Mouse (Mus musculus) heart, embryonic 14.5 days (tissue): ENCODE results near the gene Polr3a. TPM values are rescaled to one million over a fixed set of nuclear protein-coding genes. Genes with fewer than 3 reads are reported as not detected.

ENCODE experiments used
- ATAC-seq: fragments of 200-750 bp; cut with Nextera tagmentation; 2 replicates; pipeline ENCODE4 v1.8.0; 2017; ENCODE audit warnings: low read depth, moderate TSS enrichment; ENCODE audit not compliant: insufficient number of reproducible peaks, insufficient read depth, low FRiP score
- H3K27ac ChIP-seq, 2 experiments: fragments of 200-500 bp in 1 of 2; fragments of 300-500 bp in 1 of 2; sonication (generic) in 1 of 2; replicated peaks in 1 of 2; 2 replicates each; pipeline ENCODE4 v1.5.1; 2012 to 2014; ENCODE audit warnings: low read depth in 2 of 2, low read length in 2 of 2, control low read depth in 1 of 2, mild to moderate bottlenecking in 1 of 2, mixed read lengths in 1 of 2; ENCODE audit not compliant: control insufficient read depth in 1 of 2, insufficient read depth in 1 of 2
- H3K27me3 ChIP-seq: fragments of 300-500 bp; sonication (generic); 2 replicates; pipeline ENCODE4 v1.6.1; 2014; ENCODE audit warnings: mild to moderate bottlenecking, low read length, control low read depth; ENCODE audit not compliant: control insufficient read depth, insufficient read depth
- H3K36me3 ChIP-seq: fragments of 300-500 bp; sonication (generic); 2 replicates; pipeline ENCODE4 v1.6.1; 2014; ENCODE audit warnings: mild to moderate bottlenecking, control low read depth, low read length, mixed read lengths; ENCODE audit not compliant: control insufficient read depth, insufficient read depth
- H3K4me1 ChIP-seq, 2 experiments: fragments of 200-500 bp in 1 of 2; fragments of 300-500 bp in 1 of 2; sonication (generic) in 1 of 2; 2 replicates each; pipeline ENCODE4 v1.6.1; 2012 to 2014; ENCODE audit warnings: low read length in 2 of 2, control low read depth in 1 of 2, mixed read lengths in 1 of 2; ENCODE audit not compliant: control insufficient read depth in 2 of 2, insufficient read depth in 2 of 2
- H3K4me2 ChIP-seq: fragments of 300-500 bp; sonication (generic); 2 replicates; pipeline ENCODE4 v1.6.1; 2014; ENCODE audit warnings: mild to moderate bottlenecking, low read length
- H3K4me3 ChIP-seq, 2 experiments: fragments of 200-500 bp in 1 of 2; fragments of 300-500 bp in 1 of 2; sonication (generic) in 1 of 2; 2 replicates each; pipeline ENCODE4 v1.5.1; 2012 to 2014; ENCODE audit warnings: low read length in 2 of 2, mild to moderate bottlenecking in 2 of 2, control low read depth in 1 of 2, low read depth in 1 of 2, moderate library complexity in 1 of 2; ENCODE audit not compliant: control insufficient read depth in 1 of 2, insufficient read depth in 1 of 2
- H3K9ac ChIP-seq: fragments of 300-500 bp; sonication (generic); 2 replicates; pipeline ENCODE4 v1.6.1; 2014; ENCODE audit warnings: mild to moderate bottlenecking, low read length
- H3K9me3 ChIP-seq: fragments of 300-500 bp; sonication (generic); 2 replicates; pipeline ENCODE4 v1.6.1; 2016; ENCODE audit warnings: low read length, control low read depth; ENCODE audit not compliant: control insufficient read depth
- WGBS: fragments of 180-500 bp; shearing (Covaris S2); extraction: QIAGEN DNeasy Blood & Tissue Kit; methylation state at CpG from one replicate; pipeline ENCODE4 v1.1.7; 2014; 5-methylcytosine and 5-hydroxymethylcytosine counted together
- polyA plus RNA-seq: library from polyadenylated mRNA; unstranded; fragments of >200 nt; fragmentation: Nextera tagmentation; extraction: Ambion mirVana; gene quantifications from 2 replicates; pipeline ENCODE4 v1.2.1, GENCODE M21; 2014

Gene Polr3a
- polyA plus RNA-seq, 1 experiment from 2014 or later: 13.3 TPM

DNA sequence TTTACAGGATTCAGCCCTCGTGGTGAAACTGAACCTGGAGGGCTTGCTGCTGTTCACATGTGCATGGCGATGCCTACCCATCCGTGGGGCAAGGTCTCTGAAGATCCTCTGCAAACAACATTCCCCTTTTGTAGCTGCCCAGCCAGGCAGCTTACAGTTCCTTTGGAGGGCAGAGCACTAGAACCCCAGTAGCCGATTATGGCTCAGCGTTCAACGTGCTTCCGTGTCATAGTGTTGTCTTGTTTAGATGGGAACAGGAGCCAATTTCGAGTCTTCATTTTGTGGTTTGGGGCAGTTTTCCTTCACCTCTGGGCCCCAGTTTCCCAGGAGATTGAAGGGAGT, 14.0 kb upstream of the Polr3a start:
- H3K4me1 ChIP-seq: peaks cover 0 to 5% of the 10 kb centered on the region in 2 experiments; a peak in 2 of 4 replicates
- H3K9ac ChIP-seq: peak overlapping the region; percentile 18
- peak overlapping the region; percentile 3 to 42; a peak in 2 of 4 replicates for H3K27ac ChIP-seq
- ATAC-seq: no peak
- 12% methylated on average over 8 of the region's 8 CpGs for WGBS
- H3K27me3 ChIP-seq: no peaks in the 10 kb centered on the region
- no peaks in the 10 kb centered on the region for H3K9me3 ChIP-seq
- H3K36me3 ChIP-seq: peaks cover 38% of the 10 kb centered on the region
- peak overlapping the region; percentile 45 for H3K4me2 ChIP-seq
- peak overlapping the region; percentile 2 to 36; a peak in 2 of 4 replicates for H3K4me3 ChIP-seq

DNA sequence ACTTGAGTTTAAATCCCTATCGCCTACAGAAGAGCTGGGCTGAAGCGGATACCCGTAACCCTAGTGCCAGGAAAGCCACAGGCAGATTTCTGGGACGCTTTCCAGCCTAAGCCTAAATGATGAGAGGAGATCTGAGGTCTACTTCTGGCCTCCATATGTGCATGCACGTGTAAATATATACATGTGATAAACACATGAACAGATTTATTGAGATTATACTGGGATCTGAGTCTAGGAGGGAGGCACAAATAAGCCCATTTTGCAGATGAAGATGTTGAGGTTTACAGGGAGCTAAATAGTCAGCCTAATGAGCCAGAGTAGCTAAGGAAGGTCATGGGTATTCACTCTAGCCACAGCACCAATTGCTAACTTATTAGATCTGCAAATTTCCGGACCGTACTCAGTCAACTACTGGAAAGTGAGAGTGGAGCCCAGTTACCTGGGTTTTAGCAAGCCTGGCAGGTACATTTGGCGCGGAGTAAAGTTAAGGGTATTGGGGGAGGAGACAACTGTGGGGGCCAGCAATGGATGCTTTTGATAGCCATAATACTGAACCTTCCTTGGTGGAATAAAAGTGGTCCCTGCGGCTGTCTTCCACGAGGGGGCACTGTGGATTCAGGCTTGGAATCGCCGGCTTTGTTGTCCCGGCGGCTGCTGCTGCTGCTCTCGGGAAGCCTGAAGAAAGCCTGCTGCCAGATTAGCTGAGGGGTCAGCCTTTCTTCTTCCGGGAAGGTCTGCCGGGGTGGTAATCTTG, 13.4 kb upstream of the Polr3a start:
- Histone ChIP-seq H3K9ac (peak overlapping the region; percentile 18), H3K9me3 (no peaks in the 10 kb centered on the region), H3K4me3 (peak overlapping the region; percentile 2 to 36; a peak in 2 of 4 replicates), H3K27me3 (no peaks in the 10 kb centered on the region), H3K36me3 (peaks cover 43% of the 10 kb centered on the region), H3K4me1 (peaks cover 0 to 5% of the 10 kb centered on the region in 2 experiments; a peak in 2 of 4 replicates), H3K4me2 (peak overlapping the region; percentile 45), H3K27ac (peak overlapping the region; percentile 3 to 42; a peak in 2 of 4 replicates)
- WGBS: 19% methylated on average over 18 of the region's 18 CpGs
- peak; percentile 22; the same call in 1 of the 2 replicates for ATAC-seq

- 31% methylated on average over 9 of the region's 9 CpGs for WGBS
- Histone ChIP-seq H3K36me3 (peaks cover 51% of the 10 kb centered on the region), H3K27ac (no peak overlapping the region), H3K9me3 (no peaks in the 10 kb centered on the region), H3K27me3 (no peaks in the 10 kb centered on the region), H3K4me1 (peaks cover 3 to 5% of the 10 kb centered on the region in 2 experiments; a peak in 3 of 4 replicates), H3K4me3 (no peak overlapping the region), H3K9ac (no peak overlapping the region), H3K4me2 (no peak overlapping the region)
- no peak for ATAC-seq
These were observed 12.6 kb upstream of the Polr3a start for GRCm38 (mm10) chr14:24499478-24499877.

DNA sequence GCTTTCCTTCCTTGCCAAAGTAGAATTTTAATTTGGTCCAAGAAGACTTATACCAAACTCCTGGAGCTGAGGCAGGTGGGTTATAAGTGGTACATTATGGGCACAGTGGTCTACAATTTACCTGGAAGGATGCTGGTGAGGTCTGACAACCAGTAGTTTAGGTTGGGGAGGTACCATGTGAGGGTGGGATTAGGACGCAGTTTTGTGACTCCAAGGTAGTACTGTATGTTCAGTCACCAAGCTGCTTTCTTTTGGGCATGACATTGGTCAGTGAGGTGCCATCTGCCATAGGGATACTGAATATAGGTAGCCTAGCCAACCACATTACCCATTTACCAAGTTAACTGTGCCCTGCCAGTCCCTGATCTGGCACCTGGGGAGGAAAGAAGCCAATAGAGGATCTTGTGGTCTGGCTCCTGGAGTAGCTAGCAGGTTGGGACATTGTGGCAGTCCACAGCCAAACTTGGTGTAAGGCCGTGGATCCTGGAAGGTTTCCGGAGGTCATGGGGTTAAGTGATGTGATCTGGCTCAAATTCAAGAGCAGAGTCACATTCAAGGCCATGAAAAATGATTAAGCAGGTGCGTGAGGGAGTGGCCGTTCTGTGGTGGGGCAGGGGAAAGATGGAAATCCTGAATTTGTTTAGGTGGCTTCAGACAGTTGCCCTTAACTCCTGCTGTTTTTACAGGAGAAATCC, 11.8 kb upstream of the Polr3a start:
- WGBS: 62% methylated on average over 5 of the region's 5 CpGs
- Histone ChIP-seq H3K27ac (no peak overlapping the region), H3K36me3 (peaks cover 59% of the 10 kb centered on the region), H3K4me1 (peaks cover 5 to 7% of the 10 kb centered on the region in 2 experiments), H3K4me3 (no peak overlapping the region), H3K9ac (no peak overlapping the region), H3K4me2 (no peak overlapping the region), H3K9me3 (no peaks in the 10 kb centered on the region), H3K27me3 (no peaks in the 10 kb centered on the region)
- no peak for ATAC-seq

- 82% methylated on average over 1 of the region's 1 CpGs for WGBS
- Histone ChIP-seq H3K27ac (no peak overlapping the region), H3K4me2 (no peak overlapping the region), H3K9me3 (no peaks in the 10 kb centered on the region), H3K4me3 (no peak overlapping the region), H3K27me3 (no peaks in the 10 kb centered on the region), H3K9ac (no peak overlapping the region), H3K36me3 (peaks cover 71% of the 10 kb centered on the region), H3K4me1 (peaks cover 5 to 17% of the 10 kb centered on the region in 2 experiments)
- no peak for ATAC-seq
These were observed 10.6 kb upstream of the Polr3a start for GRCm38 (mm10) chr14:24497443-24497842.

- Histone ChIP-seq H3K27me3 (no peaks in the 10 kb centered on the region), H3K36me3 (peaks cover 81% of the 10 kb centered on the region), H3K27ac (no peak overlapping the region), H3K4me3 (no peak overlapping the region), H3K4me1 (peaks cover 5 to 27% of the 10 kb centered on the region in 2 experiments), H3K9me3 (no peaks in the 10 kb centered on the region), H3K4me2 (no peak overlapping the region), H3K9ac (no peak overlapping the region)
- WGBS: 93% methylated on average over 1 of the region's 1 CpGs
- no peak for ATAC-seq
These were observed 9.6 kb upstream of the Polr3a start for GRCm38 (mm10) chr14:24496507-24496906.

DNA sequence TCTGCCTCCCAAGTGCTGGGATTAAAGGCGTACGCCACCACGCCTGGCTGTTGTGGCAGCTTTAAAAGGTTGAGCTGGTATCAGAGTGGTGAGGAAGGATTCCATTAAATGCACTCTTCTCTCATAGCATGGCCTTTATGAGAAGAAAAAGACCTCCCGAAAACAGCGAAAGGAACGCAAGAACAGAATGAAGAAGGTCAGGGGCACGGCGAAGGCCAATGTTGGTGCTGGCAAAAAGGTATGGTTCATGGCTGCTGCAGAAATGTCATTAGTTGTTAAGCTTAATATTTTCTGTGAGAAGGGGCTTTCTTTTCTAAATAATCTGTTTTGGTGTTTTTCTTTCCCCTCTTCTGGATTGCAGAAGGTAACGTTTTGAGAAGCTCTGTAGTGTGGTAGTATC, 6.4 kb upstream of the Polr3a start:
- Histone ChIP-seq H3K9ac (peak overlapping the region; percentile 38; the same call in 1 of the 2 replicates), H3K4me1 (peaks cover 3 to 30% of the 10 kb centered on the region in 2 experiments), H3K9me3 (no peaks in the 10 kb centered on the region), H3K4me3 (no peak overlapping the region), H3K27ac (no peak overlapping the region), H3K27me3 (no peaks in the 10 kb centered on the region), H3K4me2 (peak overlapping the region; percentile 18), H3K36me3 (peaks cover 68% of the 10 kb centered on the region)
- no peak for ATAC-seq
- WGBS: 84% methylated on average over 9 of the region's 9 CpGs
